Mouse (Mus musculus) spleen, adult 18-20 months (tissue): ENCODE results near the gene Csnk1d.

Experiments
- DNase-seq, 2 experiments: peaks; one replicate each; pipeline ENCODE4 v3.0.0; 2022; ENCODE audit warnings: mixed read lengths in 2 of 2

Gene Csnk1d

GRCm38 (mm10) chr11:120951731-120952730 lies 39.1 kb downstream of the Csnk1d start:
- DNase-seq: no peak

- no peak for DNase-seq
Measured at GRCm38 (mm10) chr11:120951237-120951636, 39.9 kb downstream of the Csnk1d start.

GRCm38 (mm10) chr11:120950281-120951202 lies 40.6 kb downstream of the Csnk1d start:
- DNase-seq: peak; percentile 63 to 64

DNA sequence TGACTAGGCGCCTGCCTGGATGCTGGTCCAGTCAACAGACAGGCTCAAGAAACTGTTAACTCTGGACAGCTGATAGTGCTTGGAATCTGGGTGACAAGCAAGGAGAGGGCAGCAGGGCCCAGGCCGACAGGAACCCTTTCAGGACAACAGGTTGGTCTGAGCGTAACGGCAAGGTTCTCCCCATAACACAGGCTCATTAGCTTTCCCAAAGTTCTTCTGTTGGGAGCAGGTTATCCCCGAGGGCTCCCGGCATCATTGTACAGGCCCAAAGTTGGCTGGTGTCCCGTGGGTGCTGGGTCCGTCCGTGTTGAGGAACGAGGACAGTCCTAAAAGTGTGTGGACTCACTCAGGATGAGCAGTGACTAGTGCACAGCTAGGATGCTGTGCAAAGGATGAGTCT lies 41.3 kb downstream of the Csnk1d start:
- no peak for DNase-seq

DNA sequence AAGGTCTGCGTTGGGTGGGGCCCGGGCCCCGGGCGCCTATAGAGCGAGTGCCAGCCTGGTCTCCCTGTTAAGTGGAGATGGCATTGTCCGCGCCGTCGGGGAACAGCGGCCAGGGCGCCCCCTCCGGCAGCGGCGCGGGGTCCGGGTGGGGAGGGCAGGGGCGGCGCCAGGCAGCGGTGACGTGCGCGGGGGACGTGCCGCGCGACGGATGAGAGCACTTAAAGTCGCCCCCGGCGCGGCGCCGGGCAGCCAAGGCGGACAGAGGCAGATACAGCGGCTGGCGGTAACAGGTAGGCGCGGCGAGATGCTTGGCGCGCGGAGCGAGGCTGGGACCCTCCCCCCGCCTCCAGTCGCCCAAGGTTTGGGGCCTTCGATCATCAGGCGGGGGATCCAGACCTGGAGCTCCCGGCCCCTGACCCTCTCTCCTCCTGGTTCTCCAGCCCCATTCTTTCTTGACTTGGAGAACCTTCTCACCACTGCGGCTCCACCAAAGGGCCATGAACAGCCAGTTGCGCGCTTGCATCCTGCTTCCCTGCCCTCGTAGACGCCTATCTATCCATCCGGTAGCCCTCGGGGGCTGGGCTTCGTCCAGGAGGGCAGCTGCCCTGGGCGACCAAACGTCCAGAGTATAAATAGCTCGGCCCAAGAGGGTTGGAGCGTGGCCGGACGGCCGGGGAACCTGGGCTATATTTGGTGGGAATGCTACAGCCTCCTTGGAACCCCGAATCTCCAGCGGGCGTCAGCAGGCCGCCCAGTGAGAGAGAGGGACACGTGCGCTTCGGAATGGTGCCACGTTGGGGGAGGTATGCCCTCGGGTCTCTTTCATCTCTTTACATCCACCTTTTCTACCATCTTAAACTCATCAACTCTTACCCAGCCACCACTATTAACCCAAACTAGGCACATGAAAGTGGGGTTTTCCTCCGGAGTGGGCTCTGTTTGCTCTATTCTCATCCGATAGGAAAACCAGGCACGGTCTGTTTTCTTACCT lies 42.0 kb downstream of the Csnk1d start:
- peak; percentile 22 to 44 for DNase-seq

DNA sequence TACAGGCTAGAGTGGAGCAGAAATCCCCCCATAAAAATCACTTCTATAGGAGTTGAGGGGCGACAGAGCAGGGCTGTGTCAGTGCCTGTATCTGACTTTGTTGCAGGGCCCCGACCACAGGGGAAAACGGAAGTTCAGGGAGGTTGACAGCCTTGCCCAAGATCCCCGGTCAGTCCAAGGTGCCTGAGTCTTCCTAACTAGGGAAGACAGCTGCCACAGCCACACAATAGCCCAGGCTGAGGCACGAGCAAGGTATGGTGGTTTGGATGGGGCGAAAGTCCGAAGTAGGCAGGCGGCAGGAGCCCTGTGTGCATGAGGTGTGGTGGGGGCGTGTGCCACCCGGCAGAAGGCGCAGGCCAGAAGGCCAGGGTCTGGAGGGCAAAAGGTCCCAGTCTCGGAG lies 42.8 kb downstream of the Csnk1d start, which contains the start of gene Slc16a3:
Gene Slc16a3 (plus strand): TSS at position 153 of the 400 bp plus-strand sequence.
- no peak for DNase-seq

- DNase-seq: no peak
Measured at GRCm38 (mm10) chr11:120945926-120946325, 45.2 kb downstream of the Csnk1d start.

- DNase-seq: no peak
Measured at GRCm38 (mm10) chr11:120945266-120945665, 45.9 kb downstream of the Csnk1d start.

DNA sequence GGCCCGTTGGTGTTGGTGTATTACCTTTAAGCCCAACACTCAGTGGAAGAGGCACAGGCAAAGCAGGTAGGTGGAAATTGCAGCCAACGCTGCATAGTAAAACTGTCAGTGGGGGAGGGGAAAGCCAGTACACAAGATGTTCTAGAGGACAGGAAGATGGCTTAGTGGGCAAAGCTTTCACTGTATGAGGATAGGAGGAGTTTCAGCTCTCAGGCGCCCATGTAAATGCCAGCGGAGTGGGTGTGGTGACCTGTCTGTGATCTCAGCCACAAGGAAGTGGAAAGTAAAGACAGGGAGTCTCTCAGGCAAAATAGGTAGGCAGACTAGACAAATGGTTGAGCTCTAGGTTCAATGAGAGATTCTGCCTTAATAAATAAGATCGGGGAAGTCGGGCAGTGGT lies 50.2 kb downstream of the Csnk1d start:
- no peak for DNase-seq

DNA sequence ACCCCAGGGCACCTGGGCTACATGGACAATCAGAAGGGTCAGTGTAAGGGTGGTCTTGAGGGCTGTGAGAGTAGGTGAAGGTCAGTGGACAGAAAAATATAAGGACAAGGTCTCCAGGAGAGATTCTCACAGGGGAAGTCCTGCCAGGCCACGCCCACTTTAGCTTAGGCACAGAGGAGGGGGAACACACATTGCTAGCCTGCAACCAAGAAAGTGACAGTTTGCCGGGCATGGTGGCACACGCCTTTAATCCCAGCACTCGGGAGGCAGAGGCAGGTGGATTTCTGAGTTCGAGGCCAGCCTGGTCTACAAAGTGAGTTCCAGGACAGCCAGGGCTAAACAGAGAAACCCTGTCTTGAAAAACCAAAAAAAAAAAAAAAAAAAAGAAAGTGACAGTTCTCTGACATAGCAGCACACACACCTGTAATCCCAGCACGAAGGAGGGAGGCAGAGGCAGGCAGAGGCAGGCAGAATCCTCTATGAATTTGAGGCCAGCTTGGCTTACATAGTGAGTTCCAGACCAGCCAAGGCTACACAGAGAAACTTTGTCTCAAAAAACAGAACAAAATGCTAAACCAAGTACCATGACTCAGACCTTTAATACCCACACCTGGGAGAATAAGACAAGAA lies 51.3 kb downstream of the Csnk1d start:
- DNase-seq: no peak

DNA sequence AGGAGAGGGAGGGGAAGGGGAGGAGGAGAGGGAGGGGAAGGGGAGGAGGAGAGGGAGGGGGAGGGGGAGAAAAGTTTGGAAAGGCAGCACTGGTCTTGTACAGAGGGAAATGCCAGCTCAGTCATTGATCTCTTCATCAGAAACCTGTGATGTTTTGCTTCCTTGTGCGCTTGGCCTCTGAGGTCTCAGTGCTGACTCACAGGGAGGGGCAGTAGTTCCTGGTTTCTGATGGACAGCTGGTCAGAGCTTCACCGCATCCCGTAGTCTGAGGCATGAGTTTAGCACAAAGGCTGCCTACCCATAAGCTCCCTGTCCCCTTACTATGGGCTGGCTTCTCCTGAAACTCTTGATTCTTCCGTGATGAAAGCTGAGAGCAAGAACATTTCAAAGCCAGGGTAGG lies 52.3 kb downstream of the Csnk1d start:
- DNase-seq: no peak

- DNase-seq: no peak
Measured at GRCm38 (mm10) chr11:120937976-120938375, 53.2 kb downstream of the Csnk1d start.

GRCm38 (mm10) chr11:120932564-120933398 lies 58.3 kb downstream of the Csnk1d start, which contains the start of gene Ccdc57:
Gene Ccdc57 (minus strand): TSS chr11:120932872.
- peak; percentile 63 to 79 for DNase-seq

GRCm38 (mm10) chr11:120931479-120931878 lies 59.7 kb downstream of the Csnk1d start:
- DNase-seq: no peak

GRCm38 (mm10) chr11:120928468-120928867 lies 62.7 kb downstream of the Csnk1d start:
- no peak for DNase-seq

DNA sequence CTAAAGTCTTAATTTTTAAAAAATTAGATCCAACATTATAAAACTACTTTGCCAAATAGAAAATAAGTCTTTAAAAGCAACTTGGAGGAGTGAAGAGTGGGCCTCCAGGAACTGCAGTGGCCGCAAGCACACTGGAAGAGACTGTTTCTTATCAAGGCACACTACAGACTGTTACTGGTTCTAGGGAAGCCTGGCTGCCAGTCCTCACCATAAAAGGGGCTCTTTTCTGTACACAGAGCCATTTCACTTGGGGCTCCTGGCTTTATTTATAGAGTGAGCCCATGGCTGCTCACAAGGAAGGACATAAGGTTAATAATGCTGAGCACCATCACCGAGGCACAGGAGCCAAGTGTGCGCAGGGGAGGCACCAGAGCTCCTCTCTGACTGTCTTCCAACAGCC lies 68.6 kb downstream of the Csnk1d start:
- DNase-seq: no peak

DNA sequence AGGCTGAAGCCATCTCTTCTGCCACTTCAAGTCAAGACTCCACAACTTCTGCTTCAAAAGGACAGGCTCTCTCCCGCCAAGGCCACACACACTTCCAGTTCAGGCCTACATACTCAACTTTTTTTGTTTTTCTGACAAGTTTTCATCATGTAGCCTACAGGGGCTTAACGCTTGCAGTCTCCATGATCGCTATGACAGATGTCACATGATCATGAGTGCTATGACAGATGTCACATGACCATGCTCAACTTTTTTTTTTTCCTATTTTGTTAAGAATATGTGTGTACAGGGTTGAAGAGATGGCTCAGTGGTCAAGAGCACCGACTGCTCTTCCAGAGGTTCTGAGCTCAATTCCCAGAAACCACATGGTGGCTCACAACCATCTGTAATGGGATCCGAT lies 73.4 kb downstream of the Csnk1d start:
- no peak for DNase-seq

DNA sequence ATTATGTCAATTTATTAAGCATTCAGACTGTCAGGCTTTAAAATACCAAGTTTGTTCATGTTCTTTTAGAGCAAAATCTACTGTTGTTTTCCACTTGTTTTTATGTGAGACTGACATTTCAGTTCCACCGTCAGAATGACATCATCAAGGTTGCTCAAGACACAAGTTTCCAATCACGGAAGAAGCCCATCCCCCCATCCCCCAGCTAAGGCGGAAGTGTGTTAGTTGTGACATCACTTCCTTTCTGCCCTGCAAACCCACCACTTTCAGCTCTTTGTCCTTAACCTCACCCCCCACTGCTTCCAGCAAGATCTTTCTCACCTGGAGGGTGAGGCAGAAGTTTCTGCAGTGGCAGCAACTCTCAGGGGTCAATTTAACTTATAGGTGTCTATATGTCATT lies 74.7 kb downstream of the Csnk1d start:
- DNase-seq: no peak

DNA sequence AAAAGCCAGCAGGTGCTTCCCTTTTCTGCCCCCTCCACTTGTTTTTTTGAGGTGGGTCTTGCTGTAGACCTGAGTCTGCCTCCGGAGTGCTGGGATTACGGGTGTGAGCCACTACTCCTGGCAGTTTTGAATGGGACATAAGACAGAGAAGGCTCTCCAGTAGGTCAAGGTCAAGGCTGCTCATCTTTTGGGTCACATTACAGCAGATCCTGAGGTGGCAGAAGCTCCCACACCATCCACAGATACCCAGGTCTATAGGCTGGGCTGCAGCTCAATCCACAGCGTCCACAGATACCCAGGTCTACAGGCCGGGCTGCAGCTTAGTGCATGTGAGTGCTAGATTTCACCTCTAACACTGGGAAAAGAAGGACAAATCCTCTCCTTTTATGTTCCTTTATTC lies 77.3 kb downstream of the Csnk1d start:
- no peak for DNase-seq
